Mouse (Mus musculus) CD4-positive, CD25-positive, alpha-beta regulatory T cell, adult 2 months (primary cell): ENCODE results near the gene Tax1bp3.

Experiments
- DNase-seq: peaks from one replicate; pipeline ENCODE4 v3.0.0-alpha.2; 2012; ENCODE audit warnings: low read depth, low spot score

Tax1bp3 gene

GRCm38 (mm10) chr11:73176608-73177508, at the start of gene Tax1bp3, which contains the start of gene Emc6:
Gene Tax1bp3 (plus strand): TSS chr11:73177083.
Gene Emc6 (minus strand): TSS chr11:73177037.
- DNase-seq = peak; percentile 99

- peak; percentile 84 for DNase-seq
These were observed 45.9 kb upstream of the Tax1bp3 start for GRCm38 (mm10) chr11:73131020-73131419.

- DNase-seq = peak; percentile 25
These were observed 43.9 kb upstream of the Tax1bp3 start for GRCm38 (mm10) chr11:73132999-73133398.

- DNase-seq = no peak
These were observed 42.7 kb upstream of the Tax1bp3 start for GRCm38 (mm10) chr11:73134222-73134621.

GRCm38 (mm10) chr11:73136587-73136986, 40.3 kb upstream of the Tax1bp3 start:
- peak; percentile 55 for DNase-seq

- DNase-seq = peak; percentile 46
These were observed 39.8 kb upstream of the Tax1bp3 start for GRCm38 (mm10) chr11:73137116-73137515.

- DNase-seq = peak; percentile 94
These were observed 39.0 kb upstream of the Tax1bp3 start, which contains the start of gene Haspin for GRCm38 (mm10) chr11:73137591-73138501. Gene Haspin (minus strand): TSS chr11:73138294.

GRCm38 (mm10) chr11:73144261-73144681, 32.6 kb upstream of the Tax1bp3 start:
- no peak for DNase-seq

GRCm38 (mm10) chr11:73146026-73146974, 30.6 kb upstream of the Tax1bp3 start:
- DNase-seq = no peak

- no peak for DNase-seq
These were observed 29.9 kb upstream of the Tax1bp3 start for GRCm38 (mm10) chr11:73146975-73147365.

GRCm38 (mm10) chr11:73148209-73148608, 28.7 kb upstream of the Tax1bp3 start:
- peak; percentile 25 for DNase-seq

- no peak for DNase-seq
These were observed 21.8 kb upstream of the Tax1bp3 start for GRCm38 (mm10) chr11:73155071-73155470.

- peak; percentile 30 for DNase-seq
These were observed 16.7 kb upstream of the Tax1bp3 start, which contains the start of gene P2rx5 for GRCm38 (mm10) chr11:73159957-73160810. Gene P2rx5 (plus strand): TSS chr11:73160421.

GRCm38 (mm10) chr11:73160811-73161200, 16.1 kb upstream of the Tax1bp3 start:
- no peak for DNase-seq

GRCm38 (mm10) chr11:73161616-73162015, 15.3 kb upstream of the Tax1bp3 start:
- DNase-seq = no peak

GRCm38 (mm10) chr11:73162284-73162683, 14.6 kb upstream of the Tax1bp3 start:
- DNase-seq = no peak

- DNase-seq = no peak
These were observed 8.8 kb upstream of the Tax1bp3 start for GRCm38 (mm10) chr11:73168071-73168470.

GRCm38 (mm10) chr11:73168576-73168975, 8.3 kb upstream of the Tax1bp3 start:
- DNase-seq = no peak

GRCm38 (mm10) chr11:73169231-73169630, 7.7 kb upstream of the Tax1bp3 start:
- peak; percentile 78 for DNase-seq

- no peak for DNase-seq
These were observed 4.7 kb upstream of the Tax1bp3 start for GRCm38 (mm10) chr11:73172186-73172585.
